19 mouse cellular contexts compared by ENCODE assay signal in the genomic region with DNA sequence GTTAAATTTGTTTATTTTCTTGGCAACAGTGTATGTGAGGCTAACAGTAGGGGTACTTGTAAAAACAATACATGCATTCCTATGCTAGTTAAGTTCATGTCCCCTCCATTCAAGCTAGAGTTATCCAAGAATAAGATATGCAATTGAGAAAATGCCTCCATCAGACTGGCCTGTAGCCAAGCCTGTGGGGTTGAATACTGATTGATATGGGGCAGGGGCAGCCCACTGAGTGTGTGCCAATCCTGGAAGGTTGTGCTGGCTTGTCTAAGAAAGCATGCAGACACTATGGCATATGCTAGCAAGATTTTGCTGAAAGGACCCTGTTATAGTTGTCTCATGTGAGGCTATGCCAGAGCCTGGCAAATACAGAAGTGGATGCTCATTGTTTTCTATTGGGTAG.
DNase-seq lines count a peak whose midpoint lies in the region; ATAC-seq and TF ChIP-seq lines count a peak whose summit lies in the region.
"Had no signal": no experiment of that assay in that cellular context is flagged by ENCODE, and none has a peak within 500 bp of the region (broad histone marks: within the 10 kb centered on the region; RNA-seq: fewer than 3 reads in every experiment).

No protein-coding gene starts in this region.

- no peak for TF ChIP-seq POLR2A in lung, adult 2 months (IDR thresholded peaks at IDR 0.05; ENCODE audit: borderline replicate concordance, extremely low read depth, low read depth, low read length)

- H3K9ac ChIP-seq in forebrain, embryonic 12.5 days = no peak overlapping the region
- H3K9ac ChIP-seq in lung, embryonic 14.5 days = no peak overlapping the region
- no peak overlapping the region for H3K9ac ChIP-seq in forebrain, embryonic 14.5 days (ENCODE audit: low read length)
- no peak overlapping the region for H3K9ac ChIP-seq in hindbrain, postnatal 0 days (replicated peaks; ENCODE audit: low read length)
- H3K9ac ChIP-seq: lung, embryonic 15.5 days; midbrain, embryonic 12.5 days had no signal

- TF ChIP-seq CTCF in lung, embryonic 14.5 days (IDR thresholded peaks at IDR 0.05; ENCODE audit: low read depth) = no peak
- no peak for TF ChIP-seq CTCF in lung, adult 2 months (IDR thresholded peaks at IDR 0.05; ENCODE audit: insufficient read depth, low read length)
- TF ChIP-seq CTCF in hindbrain, postnatal 0 days (IDR thresholded peaks at IDR 0.05; ENCODE audit: low read depth) = no peak

- H3K4me2 ChIP-seq in forebrain, embryonic 12.5 days = no peak overlapping the region
- no peak overlapping the region for H3K4me2 ChIP-seq in lung, embryonic 14.5 days
- no peak overlapping the region for H3K4me2 ChIP-seq in forebrain, embryonic 14.5 days (ENCODE audit: low read length)
- no peak overlapping the region for H3K4me2 ChIP-seq in hindbrain, postnatal 0 days (ENCODE audit: low read depth, low read length)
- H3K4me2 ChIP-seq: liver, embryonic 11.5 days; lung, embryonic 15.5 days; midbrain, embryonic 12.5 days had no signal

- H3K36me3 ChIP-seq in forebrain, embryonic 12.5 days (replicated peaks) = no peaks in the 10 kb centered on the region
- no peaks in the 10 kb centered on the region for H3K36me3 ChIP-seq in forebrain, embryonic 10.5 days (replicated peaks)
- no peaks in the 10 kb centered on the region for H3K36me3 ChIP-seq in lung, embryonic 14.5 days (ENCODE audit: insufficient read depth)
- H3K36me3 ChIP-seq in forebrain, embryonic 14.5 days (ENCODE audit: control insufficient read depth, insufficient read depth, low read length) = no peaks in the 10 kb centered on the region
- no peaks in the 10 kb centered on the region for H3K36me3 ChIP-seq in hindbrain, postnatal 0 days (ENCODE audit: insufficient read depth, low read length)
- H3K36me3 ChIP-seq: lung, embryonic 15.5 days; midbrain, embryonic 12.5 days had no signal

- no peaks in the 10 kb centered on the region for H3K27me3 ChIP-seq in forebrain, embryonic 12.5 days
- H3K27me3 ChIP-seq in forebrain, embryonic 10.5 days (ENCODE audit: poor library complexity, severe bottlenecking) = no peaks in the 10 kb centered on the region
- no peaks in the 10 kb centered on the region for H3K27me3 ChIP-seq in lung, embryonic 14.5 days (ENCODE audit: insufficient read depth, low read length)
- no peaks in the 10 kb centered on the region for H3K27me3 ChIP-seq in forebrain, embryonic 14.5 days (replicated peaks; ENCODE audit: control insufficient read depth, insufficient read depth, low read length)
- H3K27me3 ChIP-seq in hindbrain, postnatal 0 days (ENCODE audit: insufficient read depth, low read length) = no peaks in the 10 kb centered on the region
- H3K27me3 ChIP-seq: lung, embryonic 15.5 days; midbrain, embryonic 12.5 days; Patski had no signal

- no peak overlapping the region for H3K4me3 ChIP-seq in forebrain, embryonic 12.5 days (replicated peaks)
- H3K4me3 ChIP-seq in forebrain, embryonic 10.5 days = no peak overlapping the region
- no peak overlapping the region for H3K4me3 ChIP-seq in lung, embryonic 14.5 days (ENCODE audit: low read depth, low read length)
- H3K4me3 ChIP-seq in lung, adult 2 months (replicated peaks; ENCODE audit: extremely low read depth, low read depth, low read length) = no peak overlapping the region
- H3K4me3 ChIP-seq in forebrain, embryonic 14.5 days (ENCODE audit: low read depth, low read length) = no peak overlapping the region
- no peak overlapping the region for H3K4me3 ChIP-seq in hindbrain, postnatal 0 days (ENCODE audit: low read length)
- H3K4me3 ChIP-seq: lung, embryonic 15.5 days; midbrain, embryonic 12.5 days had no signal

- no peak for DNase-seq in forebrain, embryonic 10.5 days (ENCODE audit: extremely low spot score, low spot score)
- DNase-seq in lung, embryonic 14.5 days = peak; percentile 1
- DNase-seq in lung, adult 2 months = no peak
- peak; percentile 83 for DNase-seq in forebrain, embryonic 14.5 days (ENCODE audit: low spot score)
- peak; percentile 70 for DNase-seq in hindbrain, postnatal 0 days (ENCODE audit: low spot score)
- no peak for DNase-seq in urinary bladder, postnatal 36 days (ENCODE audit: low spot score in 2 of 2)
- no peak for DNase-seq in lung, postnatal 4 days
- DNase-seq: adrenal gland, adult 8-10 months; gastrocnemius, postnatal 36 days; layer of hippocampus, adult 9-11 months; right cerebral cortex, adult 18-20 months; thymus, postnatal 25 days had no signal

- ATAC-seq in forebrain, embryonic 12.5 days (ENCODE audit: low FRiP score) = peak; percentile 33; the same call in 1 of the 2 replicates
- ATAC-seq in lung, embryonic 14.5 days (ENCODE audit: insufficient read depth) = no peak
- ATAC-seq in forebrain, embryonic 14.5 days = peak; percentile 96
- peak; percentile 85 for ATAC-seq in hindbrain, postnatal 0 days
- ATAC-seq: CD4-positive, CD25-positive, alpha-beta regulatory T cell, adult 4 months; Patski had no signal

- H3K9me3 ChIP-seq in forebrain, embryonic 12.5 days = no peaks in the 10 kb centered on the region
- H3K9me3 ChIP-seq in forebrain, embryonic 10.5 days = no peaks in the 10 kb centered on the region
- no peaks in the 10 kb centered on the region for H3K9me3 ChIP-seq in lung, embryonic 14.5 days (ENCODE audit: low read depth, low read length)
- H3K9me3 ChIP-seq in forebrain, embryonic 14.5 days (replicated peaks; ENCODE audit: control insufficient read depth, low read length) = no peaks in the 10 kb centered on the region
- H3K9me3 ChIP-seq in hindbrain, postnatal 0 days (ENCODE audit: low read length) = no peaks in the 10 kb centered on the region
- H3K9me3 ChIP-seq: lung, embryonic 15.5 days; midbrain, embryonic 12.5 days had no signal

- H3K27ac ChIP-seq in forebrain, embryonic 12.5 days = no peak overlapping the region
- H3K27ac ChIP-seq in forebrain, embryonic 10.5 days = no peak overlapping the region
- no peak overlapping the region for H3K27ac ChIP-seq in lung, embryonic 14.5 days (ENCODE audit: low read depth)
- H3K27ac ChIP-seq in forebrain, embryonic 14.5 days (ENCODE audit: low read depth, low read length) = no peak overlapping the region
- no peak overlapping the region for H3K27ac ChIP-seq in hindbrain, postnatal 0 days
- H3K27ac ChIP-seq: lung, embryonic 15.5 days; macrophage; midbrain, embryonic 12.5 days had no signal

- no peaks in the 10 kb centered on the region for H3K4me1 ChIP-seq in forebrain, embryonic 12.5 days
- no peaks in the 10 kb centered on the region; the same call in 1 of the 2 replicates for H3K4me1 ChIP-seq in forebrain, embryonic 10.5 days
- no peaks in the 10 kb centered on the region for H3K4me1 ChIP-seq in lung, embryonic 14.5 days (ENCODE audit: insufficient read depth)
- H3K4me1 ChIP-seq in lung, adult 2 months (ENCODE audit: control insufficient read depth, insufficient read depth, low read length) = no peaks in the 10 kb centered on the region
- 0 out of 2 replicates have a peak, but pooled peaks cover 2% of the 10 kb centered on the region for H3K4me1 ChIP-seq in forebrain, embryonic 14.5 days (ENCODE audit: control insufficient read depth, insufficient read depth, low read length)
- no peaks in the 10 kb centered on the region for H3K4me1 ChIP-seq in hindbrain, postnatal 0 days (ENCODE audit: insufficient read depth, low read length)
- H3K4me1 ChIP-seq: lung, embryonic 15.5 days; midbrain, embryonic 12.5 days had no signal

Comparison
In these comparisons a context has a peak if more than half of its experiments do, and no peak if none do; other contexts are left out.
1. DNase-seq: peak in lung, embryonic 14.5 days (single experiment), forebrain, embryonic 14.5 days (single experiment) and hindbrain, postnatal 0 days (single experiment); none in forebrain, embryonic 10.5 days (single experiment), lung, adult 2 months (single experiment), urinary bladder, postnatal 36 days (0 of 2) and lung, postnatal 4 days (0 of 2).